Mouse (Mus musculus): ENCODE measurements around the gene Gm10271. TPM values are rescaled to one million over a fixed set of nuclear protein-coding genes. Genes with fewer than 3 reads are reported as not detected.

Gene Gm10271
- polyA plus RNA-seq, 1 experiment from 2014 or later, result not detected

- Histone ChIP-seq H3K27me3 (replicated peaks) (no peaks in the 10 kb centered on the region), H3K4me2 (no peak overlapping the region), H3K27ac (no peak overlapping the region), H3K9me3 (no peaks in the 10 kb centered on the region), H3K9ac (no peak overlapping the region), H3K4me1 (no peaks in the 10 kb centered on the region), H3K4me3 (replicated peaks) (no peak overlapping the region), H3K36me3 (no peaks in the 10 kb centered on the region)
- ATAC-seq (ENCODE audit: insufficient read depth, low FRiP score, low read depth), result no peak
- 84% methylated on average over 4 of the region's 4 CpGs for WGBS
These were observed 3.7 kb downstream of the Gm10271 start for GRCm38 (mm10) chr10:116968741-116969140.

- H3K27me3 ChIP-seq (replicated peaks), result no peaks in the 10 kb centered on the region
- no peak overlapping the region for H3K9ac ChIP-seq
- no peak overlapping the region for H3K4me2 ChIP-seq
- H3K4me1 ChIP-seq, result 0 out of 2 replicates have a peak, but pooled peaks cover 3% of the 10 kb centered on the region
- H3K27ac ChIP-seq, result no peak overlapping the region
- no peaks in the 10 kb centered on the region for H3K9me3 ChIP-seq
- H3K36me3 ChIP-seq, result no peaks in the 10 kb centered on the region
- WGBS, result 76% methylated on average over 6 of the region's 6 CpGs
- ATAC-seq (ENCODE audit: insufficient read depth, low FRiP score, low read depth), result no peak
- H3K4me3 ChIP-seq (replicated peaks), result no peak overlapping the region
These were observed 6.3 kb downstream of the Gm10271 start for GRCm38 (mm10) chr10:116966065-116966464.

- no peak overlapping the region for H3K9ac ChIP-seq
- no peak overlapping the region for H3K27ac ChIP-seq
- WGBS, result 42% methylated on average over 5 of the region's 5 CpGs
- ATAC-seq (ENCODE audit: insufficient read depth, low FRiP score, low read depth), result no peak
- no peak overlapping the region for H3K4me3 ChIP-seq (replicated peaks)
- H3K27me3 ChIP-seq (replicated peaks), result no peaks in the 10 kb centered on the region
- H3K9me3 ChIP-seq, result no peaks in the 10 kb centered on the region
- no peak overlapping the region for H3K4me2 ChIP-seq
- H3K36me3 ChIP-seq, result no peaks in the 10 kb centered on the region
- 0 out of 2 replicates have a peak, but pooled peaks cover 3% of the 10 kb centered on the region for H3K4me1 ChIP-seq
These were observed 7.1 kb downstream of the Gm10271 start for GRCm38 (mm10) chr10:116965297-116965696.

GRCm38 (mm10) chr10:116964571-116964970 lies 7.8 kb downstream of the Gm10271 start:
- no peak for ATAC-seq (ENCODE audit: insufficient read depth, low FRiP score, low read depth)
- no peak overlapping the region for H3K9ac ChIP-seq
- H3K27me3 ChIP-seq (replicated peaks), result no peaks in the 10 kb centered on the region
- H3K4me3 ChIP-seq (replicated peaks), result no peak overlapping the region
- H3K4me1 ChIP-seq, result 0 out of 2 replicates have a peak, but pooled peaks cover 3% of the 10 kb centered on the region
- H3K9me3 ChIP-seq, result no peaks in the 10 kb centered on the region
- WGBS, result 70% methylated on average over 4 of the region's 4 CpGs
- no peak overlapping the region for H3K4me2 ChIP-seq
- no peak overlapping the region for H3K27ac ChIP-seq
- H3K36me3 ChIP-seq, result no peaks in the 10 kb centered on the region

GRCm38 (mm10) chr10:116964084-116964483 lies 8.3 kb downstream of the Gm10271 start:
- WGBS, result 68% methylated on average over 11 of the region's 11 CpGs
- Histone ChIP-seq H3K4me1 (0 out of 2 replicates have a peak, but pooled peaks cover 3% of the 10 kb centered on the region), H3K4me2 (no peak overlapping the region), H3K9ac (no peak overlapping the region), H3K4me3 (replicated peaks) (no peak overlapping the region), H3K36me3 (no peaks in the 10 kb centered on the region), H3K27me3 (replicated peaks) (no peaks in the 10 kb centered on the region), H3K27ac (no peak overlapping the region), H3K9me3 (no peaks in the 10 kb centered on the region)
- no peak for ATAC-seq (ENCODE audit: insufficient read depth, low FRiP score, low read depth)

GRCm38 (mm10) chr10:116962803-116963202 lies 9.6 kb downstream of the Gm10271 start:
- Histone ChIP-seq H3K27ac (no peak overlapping the region), H3K9ac (no peak overlapping the region), H3K4me1 (0 out of 2 replicates have a peak, but pooled peaks cover 3% of the 10 kb centered on the region), H3K4me2 (no peak overlapping the region), H3K4me3 (replicated peaks) (no peak overlapping the region), H3K36me3 (no peaks in the 10 kb centered on the region), H3K27me3 (replicated peaks) (no peaks in the 10 kb centered on the region), H3K9me3 (no peaks in the 10 kb centered on the region)
- 59% methylated on average over 17 of the region's 17 CpGs for WGBS
- no peak for ATAC-seq (ENCODE audit: insufficient read depth, low FRiP score, low read depth)

GRCm38 (mm10) chr10:116962152-116962551 lies 10.3 kb downstream of the Gm10271 start:
- no peak overlapping the region for H3K27ac ChIP-seq
- H3K36me3 ChIP-seq, result no peaks in the 10 kb centered on the region
- 80% methylated on average over 14 of the region's 14 CpGs for WGBS
- no peaks in the 10 kb centered on the region for H3K9me3 ChIP-seq
- 0 out of 2 replicates have a peak, but pooled peaks cover 3% of the 10 kb centered on the region for H3K4me1 ChIP-seq
- no peak overlapping the region for H3K9ac ChIP-seq
- no peaks in the 10 kb centered on the region for H3K27me3 ChIP-seq (replicated peaks)
- no peak for ATAC-seq (ENCODE audit: insufficient read depth, low FRiP score, low read depth)
- H3K4me2 ChIP-seq, result no peak overlapping the region
- no peak overlapping the region for H3K4me3 ChIP-seq (replicated peaks)

GRCm38 (mm10) chr10:116957867-116958551 lies 14.4 kb downstream of the Gm10271 start:
- H3K27ac ChIP-seq, result no peak overlapping the region
- H3K27me3 ChIP-seq (replicated peaks), result no peaks in the 10 kb centered on the region
- H3K9ac ChIP-seq, result no peak overlapping the region
- WGBS, result 53% methylated on average over 5 of the region's 5 CpGs
- H3K4me3 ChIP-seq (replicated peaks), result no peak overlapping the region
- H3K4me1 ChIP-seq, result 0 out of 2 replicates have a peak, but pooled peaks cover under 1% of the 10 kb centered on the region
- H3K4me2 ChIP-seq, result no peak overlapping the region
- H3K9me3 ChIP-seq, result no peaks in the 10 kb centered on the region
- no peaks in the 10 kb centered on the region for H3K36me3 ChIP-seq
- ATAC-seq (ENCODE audit: insufficient read depth, low FRiP score, low read depth), result no peak

- Histone ChIP-seq H3K9me3 (no peaks in the 10 kb centered on the region), H3K27me3 (replicated peaks) (no peaks in the 10 kb centered on the region), H3K36me3 (no peaks in the 10 kb centered on the region), H3K9ac (no peak overlapping the region), H3K4me1 (no peaks in the 10 kb centered on the region), H3K4me2 (no peak overlapping the region), H3K27ac (no peak overlapping the region), H3K4me3 (replicated peaks) (no peak overlapping the region)
- 91% methylated on average over 11 of the region's 11 CpGs for WGBS
- no peak for ATAC-seq (ENCODE audit: insufficient read depth, low FRiP score, low read depth)
These were observed 15.8 kb downstream of the Gm10271 start for GRCm38 (mm10) chr10:116956483-116957158.

- Histone ChIP-seq H3K27ac (no peak overlapping the region), H3K4me2 (no peak overlapping the region), H3K4me1 (no peaks in the 10 kb centered on the region), H3K4me3 (replicated peaks) (no peak overlapping the region), H3K9ac (no peak overlapping the region), H3K36me3 (no peaks in the 10 kb centered on the region), H3K9me3 (no peaks in the 10 kb centered on the region), H3K27me3 (replicated peaks) (no peaks in the 10 kb centered on the region)
- whole genome bisulfite sequencing, result 93% methylated on average over 6 of the region's 6 CpGs
- ATAC-seq (ENCODE audit: insufficient read depth, low FRiP score, low read depth), result no peak
These were observed 17.2 kb downstream of the Gm10271 start for GRCm38 (mm10) chr10:116955191-116955590.

- WGBS, result 16% methylated on average over 5 of the region's 5 CpGs
- H3K4me2 ChIP-seq, result peak overlapping the region; percentile 59
- H3K27ac ChIP-seq, result no peak overlapping the region
- H3K4me1 ChIP-seq, result 0 out of 2 replicates have a peak, but pooled peaks cover 4% of the 10 kb centered on the region
- no peaks in the 10 kb centered on the region for H3K27me3 ChIP-seq (replicated peaks)
- H3K9me3 ChIP-seq, result no peaks in the 10 kb centered on the region
- H3K9ac ChIP-seq, result no peak overlapping the region
- H3K36me3 ChIP-seq, result no peaks in the 10 kb centered on the region
- ATAC-seq (ENCODE audit: insufficient read depth, low FRiP score, low read depth), result no peak
- peak overlapping the region; percentile 77 for H3K4me3 ChIP-seq (replicated peaks)
These were observed 21.5 kb downstream of the Gm10271 start for GRCm38 (mm10) chr10:116950886-116951285.
